Mouse (Mus musculus) midbrain, embryonic 14.5 days (tissue): ENCODE measurements around the gene Aicda. TPM values are rescaled to one million over a fixed set of nuclear protein-coding genes. Genes with fewer than 3 reads are reported as not detected.
"Not testable (repeated sequence)": the region's sequence is repeated elsewhere in the genome, so short reads cannot be mapped to it uniquely, and the experiment has no call there.

Source experiments
- ATAC-seq: fragments of 200-750 bp; cut with Nextera tagmentation; 2 replicates; pipeline ENCODE4 v1.8.0; 2017; ENCODE audit warnings: moderate number of reproducible peaks, moderate library complexity; ENCODE audit not compliant: low FRiP score, low TSS enrichment
- DNase-seq: peaks from one replicate; pipeline ENCODE4 v3.0.0-alpha.2; 2015
- H3K27ac ChIP-seq: fragments of 300-500 bp; sonication (generic); replicated peaks from 2 replicates; pipeline ENCODE4 v1.5.1; 2014; ENCODE audit warnings: mild to moderate bottlenecking, low read depth, low read length, moderate library complexity
- H3K27me3 ChIP-seq: fragments of 300-500 bp; sonication (generic); 2 replicates; pipeline ENCODE4 v1.6.1; 2014; ENCODE audit warnings: low read length, control low read depth, mixed read lengths; ENCODE audit not compliant: control insufficient read depth, insufficient read depth
- H3K36me3 ChIP-seq: fragments of 300-500 bp; sonication (generic); 2 replicates; pipeline ENCODE4 v1.6.1; 2014; ENCODE audit warnings: low read length, control low read depth; ENCODE audit not compliant: control insufficient read depth, insufficient read depth
- H3K4me1 ChIP-seq: fragments of 300-500 bp; sonication (generic); 2 replicates; pipeline ENCODE4 v1.6.1; 2014; ENCODE audit warnings: mild to moderate bottlenecking, antibody characterized with exemption, low read length, control low read depth; ENCODE audit not compliant: control insufficient read depth, insufficient read depth
- H3K4me2 ChIP-seq: fragments of 300-500 bp; sonication (generic); 2 replicates; pipeline ENCODE4 v1.6.1; 2014; ENCODE audit warnings: mild to moderate bottlenecking, low read length, moderate library complexity
- H3K4me3 ChIP-seq: fragments of 300-500 bp; sonication (generic); replicated peaks from 2 replicates; pipeline ENCODE4 v1.5.1; 2014; ENCODE audit warnings: low read depth, low read length
- H3K9ac ChIP-seq: fragments of 300-500 bp; sonication (generic); replicated peaks from 2 replicates; pipeline ENCODE4 v1.6.1; 2014; ENCODE audit warnings: mild to moderate bottlenecking, low read length, moderate library complexity
- H3K9me3 ChIP-seq: fragments of 300-500 bp; sonication (generic); 2 replicates; pipeline ENCODE4 v1.6.1; 2016; ENCODE audit warnings: low read length, control low read depth, mixed read lengths; ENCODE audit not compliant: control insufficient read depth
- WGBS: fragments of 180-500 bp; shearing (Covaris S2); extraction: QIAGEN DNeasy Blood & Tissue Kit; methylation state at CpG from one replicate; pipeline ENCODE4 v1.1.7; 2014; 5-methylcytosine and 5-hydroxymethylcytosine counted together
- polyA plus RNA-seq: library from polyadenylated mRNA; unstranded; fragments of >200 nt; fragmentation: Nextera tagmentation; extraction: Ambion mirVana; gene quantifications from 2 replicates; pipeline ENCODE4 v1.2.1, GENCODE M21; 2014

Aicda gene
- 0.81 and 0.95 TPM in 2 replicates for polyA plus RNA-seq

GRCm38 (mm10) chr6:122553606-122554005 is at the start of gene Aicda:
Aicda (plus strand) TSS chr6:122553801.
- H3K4me2 ChIP-seq: no peak within 1 kb of the TSS
- WGBS: 55% methylated on average over 9 of the region's 9 CpGs
- H3K27ac ChIP-seq: no peak within 1 kb of the TSS

GRCm38 (mm10) chr6:122505041-122505440 is 48.6 kb upstream of the Aicda start:
- DNase-seq: no peak
- WGBS: 82% methylated on average over 4 of the region's 4 CpGs

More at GRCm38 (mm10) chr6:122553606-122554005, at the start of gene Aicda:
- H3K4me3 ChIP-seq: no peak within 1 kb of the TSS
- 0 out of 2 replicates have a peak, but pooled peaks cover 3% of the 10 kb centered on the region for H3K4me1 ChIP-seq
- no peak within 1 kb of the TSS for H3K9ac ChIP-seq
- no peaks in the 10 kb centered on the region for H3K9me3 ChIP-seq
- H3K36me3 ChIP-seq: no peaks in the 10 kb centered on the region
- DNase-seq (no peak), ATAC-seq (no peak)
- H3K27me3 ChIP-seq: no peaks in the 10 kb centered on the region

GRCm38 (mm10) chr6:122505545-122505944 is 48.1 kb upstream of the Aicda start, which contains the start of gene Mfap5:
Mfap5 (plus strand) TSS chr6:122505845.
- H3K36me3 ChIP-seq: no peaks in the 10 kb centered on the region
- no peak within 1 kb of the TSS for H3K4me3 ChIP-seq

More at GRCm38 (mm10) chr6:122505041-122505440, 48.6 kb upstream of the Aicda start:
- Histone ChIP-seq H3K4me3 (no peak overlapping the region), H3K36me3 (no peaks in the 10 kb centered on the region), H3K4me1 (no peaks in the 10 kb centered on the region), H3K27ac (no peak overlapping the region), H3K4me2 (no peak overlapping the region), H3K9ac (no peak overlapping the region), H3K9me3 (no peaks in the 10 kb centered on the region), H3K27me3 (no peaks in the 10 kb centered on the region)
- no peak for ATAC-seq

DNA sequence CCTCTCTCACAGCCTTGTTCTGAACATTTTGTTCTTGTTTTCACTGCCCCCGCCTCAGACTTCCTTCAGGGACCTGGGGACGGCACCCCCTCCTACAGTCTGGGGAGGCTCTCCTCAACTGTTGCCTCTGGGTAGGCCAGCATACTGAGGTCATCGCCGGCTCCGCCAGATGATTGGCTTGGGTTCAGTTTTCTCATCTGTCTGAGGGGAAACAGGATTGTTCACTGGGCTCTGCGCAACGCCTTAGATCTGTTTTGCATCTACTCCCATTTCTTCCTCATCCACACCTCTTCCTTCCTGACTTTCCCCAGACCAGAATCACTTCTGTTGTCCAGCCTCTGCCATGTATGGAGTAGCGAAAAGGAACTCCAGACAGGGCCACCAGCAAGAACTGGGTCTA is 45.1 kb upstream of the Aicda start:
- H3K4me1 ChIP-seq: no peaks in the 10 kb centered on the region
- ATAC-seq: no peak
- 87% methylated on average over 8 of the region's 8 CpGs for WGBS

More at GRCm38 (mm10) chr6:122505545-122505944, 48.1 kb upstream of the Aicda start, which contains the start of gene Mfap5:
- no peaks in the 10 kb centered on the region for H3K4me1 ChIP-seq
- no peak within 1 kb of the TSS for H3K9ac ChIP-seq
- no peaks in the 10 kb centered on the region for H3K27me3 ChIP-seq
- WGBS: 92% methylated on average over 3 of the region's 3 CpGs
- no peak within 1 kb of the TSS for H3K27ac ChIP-seq
- ATAC-seq (no peak), DNase-seq (no peak)
- no peak within 1 kb of the TSS for H3K4me2 ChIP-seq
- no peaks in the 10 kb centered on the region for H3K9me3 ChIP-seq

DNA sequence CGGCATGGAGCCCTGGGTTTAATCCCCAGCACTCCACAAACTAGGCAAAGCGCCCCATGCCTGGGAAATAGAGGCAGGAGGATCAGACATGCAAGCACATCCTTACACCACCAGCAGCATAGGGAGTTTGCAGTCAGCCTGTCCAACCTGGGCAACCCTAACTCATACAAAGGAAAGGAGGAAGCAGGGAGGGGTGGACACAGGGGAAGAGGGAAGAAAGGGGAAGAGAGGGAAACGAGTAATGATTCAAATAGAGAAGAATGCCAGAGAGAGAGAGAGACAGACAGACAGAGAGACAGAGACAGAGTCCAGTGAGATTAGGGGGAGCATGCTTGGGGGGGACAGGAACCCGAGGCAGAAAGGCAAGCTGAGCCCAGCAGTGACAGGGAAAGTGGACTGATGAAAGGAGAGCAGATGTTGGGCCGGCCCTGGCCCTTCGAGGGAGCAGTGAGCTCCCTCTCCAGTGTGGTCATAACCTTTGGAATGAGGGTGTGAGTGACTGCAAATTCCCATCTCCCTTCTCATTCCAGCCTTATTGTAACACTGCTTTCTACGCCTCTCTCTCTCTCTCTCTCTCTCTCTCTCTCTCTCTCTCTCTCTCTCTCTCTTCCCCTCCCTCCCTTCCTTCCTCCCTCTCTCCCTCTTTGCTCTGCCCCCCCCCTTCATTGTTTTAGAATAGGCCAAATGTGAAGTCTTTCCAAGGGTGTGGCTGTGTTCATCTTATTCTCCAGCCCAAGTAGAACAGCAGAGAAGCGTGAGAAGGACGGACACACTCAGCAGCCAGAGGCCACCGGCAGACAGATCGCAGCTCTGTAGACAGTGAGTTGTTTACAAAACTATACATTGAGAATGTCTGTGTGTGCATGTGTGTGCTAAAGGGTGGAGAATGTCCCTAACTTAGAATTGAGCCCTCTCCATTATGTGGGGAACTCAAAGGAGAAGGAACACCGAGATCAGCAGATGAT is 40.4 kb upstream of the Aicda start:
- H3K4me2 ChIP-seq: no peak overlapping the region
- no peaks in the 10 kb centered on the region for H3K9me3 ChIP-seq
- H3K27me3 ChIP-seq: no peaks in the 10 kb centered on the region
- H3K4me1 ChIP-seq: no peaks in the 10 kb centered on the region
- H3K36me3 ChIP-seq: no peaks in the 10 kb centered on the region
- H3K4me3 ChIP-seq: no peak overlapping the region
- DNase-seq (no peak), ATAC-seq (no peak)
- WGBS: 71% methylated on average over 12 of the region's 12 CpGs
- H3K27ac ChIP-seq: no peak overlapping the region
- H3K9ac ChIP-seq: no peak overlapping the region

More for the DNA sequence above, 45.1 kb upstream of the Aicda start:
- no peak for DNase-seq
- H3K27ac ChIP-seq: no peak overlapping the region
- H3K4me3 ChIP-seq: no peak overlapping the region
- H3K9ac ChIP-seq: no peak overlapping the region
- H3K4me2 ChIP-seq: no peak overlapping the region
- no peaks in the 10 kb centered on the region for H3K36me3 ChIP-seq
- H3K9me3 ChIP-seq: no peaks in the 10 kb centered on the region
- H3K27me3 ChIP-seq: no peaks in the 10 kb centered on the region

DNA sequence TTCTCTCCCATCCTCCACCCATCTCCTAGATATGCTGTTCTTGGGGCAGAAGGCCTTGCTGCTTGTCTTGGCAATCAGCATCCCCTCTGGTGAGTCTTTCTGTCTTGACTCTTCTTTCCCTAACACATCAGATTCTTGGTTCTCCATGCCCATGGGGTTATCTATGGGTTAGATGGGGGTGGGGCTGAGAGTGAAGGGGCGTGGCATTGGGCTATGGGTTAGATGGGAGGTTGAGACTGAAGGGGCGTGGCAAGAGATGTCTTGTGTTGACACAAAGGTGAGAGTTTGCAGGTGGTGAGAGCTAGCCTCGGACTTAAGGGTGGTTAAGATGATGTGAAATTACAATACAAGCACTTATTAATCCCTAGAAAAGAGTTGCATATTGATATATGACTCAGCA is 39.3 kb upstream of the Aicda start:
- ATAC-seq: no peak
- H3K27ac ChIP-seq: no peak overlapping the region
- no peak overlapping the region for H3K4me2 ChIP-seq
- no peak overlapping the region for H3K9ac ChIP-seq
- 85% methylated on average over 3 of the region's 3 CpGs for WGBS
- H3K4me1 ChIP-seq: no peaks in the 10 kb centered on the region
- no peaks in the 10 kb centered on the region for H3K27me3 ChIP-seq
- no peak overlapping the region for H3K4me3 ChIP-seq
- no peaks in the 10 kb centered on the region for H3K36me3 ChIP-seq
- DNase-seq: no peak
- no peaks in the 10 kb centered on the region for H3K9me3 ChIP-seq

- H3K4me1 ChIP-seq, H3K9me3 ChIP-seq, H3K4me3 ChIP-seq, ATAC-seq, H3K36me3 ChIP-seq, H3K27me3 ChIP-seq, H3K4me2 ChIP-seq, H3K27ac ChIP-seq, DNase-seq, H3K9ac ChIP-seq: not testable (repeated sequence)
- 90% methylated on average over 2 of the region's 2 CpGs for WGBS
These were observed 37.8 kb upstream of the Aicda start for GRCm38 (mm10) chr6:122515762-122516161.

GRCm38 (mm10) chr6:122517668-122518067 is 35.9 kb upstream of the Aicda start:
- WGBS: 95% methylated on average over 1 of the region's 1 CpGs
- Histone ChIP-seq H3K9me3 (no peaks in the 10 kb centered on the region), H3K36me3 (no peaks in the 10 kb centered on the region), H3K27me3 (no peaks in the 10 kb centered on the region), H3K27ac (no peak overlapping the region), H3K4me3 (no peak overlapping the region), H3K9ac (no peak overlapping the region), H3K4me2 (no peak overlapping the region), H3K4me1 (no peaks in the 10 kb centered on the region)
- ATAC-seq (no peak), DNase-seq (no peak)
